Mouse (Mus musculus) retina, embryonic 14.5 days (tissue): ENCODE results near the gene 2010005H15Rik.
"Not testable (repeated sequence)": the region's sequence is repeated elsewhere in the genome, so short reads cannot be mapped to it uniquely, and the experiment has no call there.

Experiments used
- DNase-seq: peaks from one replicate; pipeline ENCODE4 v3.0.0-alpha.2; 2015; ENCODE audit warnings: low spot score

Gene 2010005H15Rik

DNA sequence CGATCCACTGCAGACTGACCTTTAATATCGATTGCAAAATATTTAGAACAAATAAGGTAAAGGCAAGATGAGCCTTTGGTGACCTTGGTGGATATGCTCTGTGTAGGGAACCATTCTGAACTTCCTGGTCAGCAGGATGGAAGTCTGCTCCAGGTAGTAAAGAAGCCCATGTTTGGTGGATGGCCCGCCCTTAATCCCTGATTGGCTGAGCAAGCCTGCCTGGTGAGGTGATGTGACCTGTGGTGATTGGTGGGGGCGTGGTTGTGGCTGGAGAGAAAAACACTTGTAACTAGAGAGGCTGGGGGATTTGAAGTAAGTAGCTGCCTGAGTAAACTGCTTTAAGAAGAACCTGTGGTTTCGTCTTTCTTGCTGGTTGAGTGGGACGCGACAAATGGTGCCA lies at the start of gene 2010005H15Rik:
Gene 2010005H15Rik, plus strand, starts transcription at position 301 of the 400 bp plus-strand sequence.
- DNase-seq: not testable (repeated sequence)

DNA sequence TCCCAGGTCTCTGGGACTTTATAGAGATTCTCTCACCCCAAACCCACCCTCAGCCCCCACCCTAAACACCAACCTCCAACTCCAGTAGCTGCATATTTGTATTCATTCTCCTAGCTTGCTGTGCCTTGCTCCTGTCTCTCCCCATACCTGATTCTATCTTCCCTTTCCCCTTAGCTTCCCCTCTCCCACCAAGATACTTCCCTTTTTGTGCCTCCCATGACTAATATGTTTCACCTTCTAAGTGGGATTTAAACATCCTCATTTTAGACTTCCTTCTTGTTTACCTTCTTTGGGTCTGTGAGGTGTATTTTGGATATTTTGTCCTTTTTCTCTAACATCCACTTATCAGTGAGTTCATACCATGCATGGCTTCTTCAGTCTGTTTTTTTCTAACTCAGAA lies 45.2 kb upstream of the 2010005H15Rik start:
- DNase-seq: no peak

DNA sequence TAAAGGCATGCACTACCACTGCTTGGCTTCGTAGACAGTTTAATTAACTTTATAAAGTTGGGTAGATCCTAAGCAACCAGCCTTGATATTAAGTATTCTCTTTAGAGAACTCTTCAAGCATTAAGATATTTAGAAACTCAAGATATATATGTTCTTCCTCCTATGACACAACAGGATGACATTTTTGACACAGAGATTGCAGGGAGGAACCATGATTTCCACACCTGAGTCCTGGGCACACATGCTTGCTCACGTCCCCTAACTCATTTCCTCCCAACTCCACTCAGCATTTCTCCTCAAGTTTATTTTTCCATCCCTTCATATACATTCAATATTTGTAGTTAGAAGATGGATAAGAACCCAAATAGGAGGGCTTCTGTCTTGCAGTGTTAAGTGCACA lies 41.4 kb upstream of the 2010005H15Rik start:
- DNase-seq: no peak

DNA sequence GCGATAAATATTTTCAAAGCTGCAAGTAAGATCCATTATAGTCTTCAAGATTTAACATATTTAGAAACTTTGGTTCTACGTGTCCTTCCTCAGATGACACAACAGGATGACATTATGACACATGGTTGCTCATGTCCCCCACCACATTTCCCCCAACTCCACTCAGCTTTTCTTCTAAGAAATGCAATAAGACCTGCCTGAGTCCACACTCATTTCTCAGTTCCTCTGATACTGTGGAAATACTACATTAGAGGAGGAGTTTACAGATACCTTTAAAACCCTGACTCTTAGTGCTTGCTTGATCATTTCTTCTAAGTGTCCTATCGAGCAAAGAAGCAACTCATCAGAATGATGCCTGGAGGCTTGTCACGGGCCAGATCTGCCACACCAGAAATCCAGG lies 37.4 kb upstream of the 2010005H15Rik start, which contains the start of gene Gm5483:
Gene Gm5483, plus strand, starts transcription at position 301 of the 400 bp plus-strand sequence.
- not testable (repeated sequence) for DNase-seq

DNA sequence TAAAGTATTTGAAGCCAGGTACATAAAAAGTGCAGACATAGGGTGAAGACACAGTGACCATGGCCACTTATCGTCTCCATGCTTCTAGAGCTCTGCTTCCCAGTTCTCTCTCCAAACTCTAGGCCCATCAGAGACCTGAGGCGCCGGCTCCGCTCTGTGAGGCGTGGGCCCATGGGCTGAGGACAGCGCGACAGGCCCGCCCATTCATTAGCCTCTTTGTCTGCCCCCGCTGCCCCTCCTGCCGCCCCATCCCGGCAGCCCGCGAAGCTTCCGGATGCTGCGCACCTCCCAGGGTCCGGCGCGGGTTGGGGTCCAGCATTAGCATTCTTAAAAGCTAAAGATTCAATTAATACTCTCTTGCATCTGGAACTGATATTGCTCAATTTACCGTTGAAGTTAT lies 22.0 kb upstream of the 2010005H15Rik start:
- DNase-seq: peak; percentile 10

DNA sequence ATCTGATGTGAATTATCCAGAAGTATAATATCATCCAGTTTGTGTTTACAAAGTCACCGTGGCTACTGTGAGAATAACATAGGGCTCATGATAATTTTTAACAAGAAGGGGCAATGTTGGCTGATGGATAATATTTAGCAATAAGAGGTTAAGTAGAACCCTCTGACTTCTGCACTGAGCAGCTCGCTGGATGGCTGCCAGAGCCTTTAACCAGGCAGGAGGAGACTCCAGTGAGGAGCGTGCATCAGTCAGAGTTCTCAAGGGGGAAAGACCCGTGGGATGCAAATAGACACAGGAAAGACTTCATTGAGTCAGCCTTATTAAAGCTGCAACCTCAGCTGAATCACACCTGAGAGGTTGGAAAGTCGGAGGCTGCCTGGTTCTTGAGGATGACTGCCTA lies 17.4 kb upstream of the 2010005H15Rik start:
- no peak for DNase-seq

DNA sequence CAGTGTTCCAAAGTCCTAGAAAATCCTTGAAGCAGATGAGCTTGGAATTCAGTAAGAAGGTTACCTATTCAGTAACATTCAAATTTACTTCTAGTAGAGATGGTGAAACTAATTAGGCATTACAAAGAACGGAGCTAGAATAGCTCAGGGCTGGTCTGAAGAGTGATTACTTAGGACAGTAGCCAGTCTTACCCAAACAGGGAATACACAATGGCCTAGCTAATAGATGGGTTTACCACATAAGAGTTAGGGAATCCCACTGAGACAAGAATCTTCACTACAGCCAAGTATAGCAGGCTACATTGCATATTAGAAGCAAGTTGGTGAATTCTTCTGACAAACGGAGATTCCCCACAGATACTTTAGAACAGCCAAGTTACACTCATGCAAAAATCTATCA lies 15.6 kb upstream of the 2010005H15Rik start:
- DNase-seq: not testable (repeated sequence)

DNA sequence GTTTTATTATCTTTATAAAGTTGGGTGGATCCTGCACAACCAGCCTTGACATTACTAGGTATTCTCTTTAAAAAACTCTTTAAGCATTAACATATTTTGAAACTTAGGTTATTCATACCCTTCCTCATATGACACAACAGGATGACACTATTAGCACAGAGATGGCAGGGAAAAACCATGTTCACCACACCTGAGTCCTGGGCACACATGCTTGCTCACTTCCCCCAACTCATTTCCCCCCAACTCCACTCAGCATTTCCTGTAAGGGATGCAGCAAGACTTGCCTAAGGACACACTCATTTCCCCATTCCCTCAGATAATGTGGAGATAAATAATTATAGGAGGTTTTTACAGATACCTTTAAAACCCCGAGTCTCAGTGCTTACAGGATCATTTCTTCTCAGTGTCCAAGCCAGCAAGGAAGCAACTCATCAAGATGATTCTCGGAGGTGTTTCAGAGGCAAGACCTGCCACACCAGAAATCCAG lies 11.3 kb upstream of the 2010005H15Rik start, which contains the start of gene Gm5416:
Gene Gm5416, plus strand, starts transcription at position 437 of the 487 bp plus-strand sequence.
- no peak for DNase-seq

DNA sequence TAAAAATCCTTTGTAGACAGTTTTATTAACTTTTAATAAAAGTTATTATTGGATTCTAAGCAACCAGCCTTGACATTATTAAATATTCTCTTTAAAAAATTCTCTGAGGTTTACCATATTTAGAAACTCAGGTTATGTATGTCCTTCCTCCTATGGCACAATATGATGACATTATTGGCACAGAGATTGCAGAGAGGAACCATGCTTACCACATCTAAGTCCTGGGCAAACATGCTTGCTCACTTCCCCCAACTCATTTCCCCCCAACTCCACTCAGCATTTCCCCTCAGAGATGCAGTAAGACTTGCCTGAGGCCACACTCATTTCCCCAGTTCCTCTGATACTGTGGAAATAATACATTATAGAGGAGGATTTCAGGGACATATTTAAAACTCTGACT lies 39.3 kb downstream of the 2010005H15Rik start:
- not testable (repeated sequence) for DNase-seq

DNA sequence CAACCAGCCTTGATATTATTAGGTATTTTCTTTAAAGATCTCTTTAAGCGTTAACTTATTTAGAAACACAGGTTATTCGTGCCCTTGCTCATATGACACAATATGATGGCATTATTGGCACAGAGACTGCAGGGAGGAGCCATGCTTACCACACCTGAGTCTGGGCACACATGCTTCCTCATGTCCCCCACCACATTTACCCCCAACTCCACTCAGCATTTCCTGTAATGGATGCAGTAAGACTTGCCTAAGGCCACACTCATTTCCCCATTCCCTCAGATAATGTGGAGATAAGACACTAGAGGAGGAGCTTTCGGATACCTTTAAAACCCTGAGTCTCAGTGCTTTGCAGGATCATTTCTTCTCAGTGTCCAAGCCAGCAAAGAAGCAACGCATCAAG lies 55.5 kb downstream of the 2010005H15Rik start, which contains the start of gene Stfa1:
Gene Stfa1, plus strand, starts transcription at position 156 of the 400 bp plus-strand sequence.
- not testable (repeated sequence) for DNase-seq

DNA sequence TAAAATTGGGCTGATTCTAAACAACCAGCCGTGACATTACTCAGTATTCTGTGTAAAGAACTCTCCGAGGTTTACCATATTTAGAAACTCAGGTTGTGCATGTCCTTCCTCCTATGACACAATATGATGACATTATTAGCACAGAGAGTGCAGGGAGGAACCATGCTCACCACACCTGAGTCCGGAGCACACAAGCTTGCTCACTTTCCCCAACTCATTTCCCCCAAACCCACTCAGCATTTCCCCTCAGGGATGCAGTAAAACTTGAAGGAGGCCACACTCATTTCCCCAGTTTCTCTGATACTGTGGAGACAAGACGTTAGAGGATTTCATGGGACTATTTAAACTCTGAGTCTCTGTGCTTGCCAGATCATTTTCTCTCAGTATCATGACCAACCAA lies 67.9 kb downstream of the 2010005H15Rik start:
- DNase-seq: no peak
